8 mouse cellular contexts compared by ENCODE assay signal in genomic region chr15:103284066-103284465, GRCm38 (mm10). TPM values are rescaled to one million over a fixed set of nuclear protein-coding genes. Genes with fewer than 3 reads are reported as not detected.
DNase-seq lines count a peak whose midpoint lies in the region; ATAC-seq and TF ChIP-seq lines count a peak whose summit lies in the region.

No protein-coding gene starts in this region.

- H3K27me3 ChIP-seq in heart, postnatal 0 days (ENCODE audit: control insufficient read depth, insufficient read depth, low read length), result no peaks in the 10 kb centered on the region

- no peak for TF ChIP-seq EP300 in heart, postnatal 0 days (IDR thresholded peaks at IDR 0.05; ENCODE audit: low read depth)

- no peak overlapping the region for H3K9ac ChIP-seq in heart, postnatal 0 days (replicated peaks; ENCODE audit: low read depth, low read length)

- peak; percentile 43 for TF ChIP-seq CTCF in heart, postnatal 0 days (IDR thresholded peaks at IDR 0.05; ENCODE audit: low read depth)
- peak; percentile 56 for TF ChIP-seq CTCF in cortical plate, adult 2 months (IDR thresholded peaks at IDR 0.05; ENCODE audit: extremely low read depth, insufficient read depth, low read length)

- intact Hi-C loops in heart, postnatal 25 days (cut with DNase I), result loop anchor here (2.0 kb wide), 1 partner anchor 23 kb away; no protein-coding TSS in a partner anchor

- no peak overlapping the region for H3K4me3 ChIP-seq in heart, postnatal 0 days (ENCODE audit: low read depth, low read length)
- H3K4me3 ChIP-seq in cortical plate, adult 2 months (ENCODE audit: insufficient read depth, low read length), result no peak overlapping the region

- H3K27ac ChIP-seq in heart, postnatal 0 days (ENCODE audit: low read depth), result no peak overlapping the region
- H3K27ac ChIP-seq in cortical plate, adult 2 months (ENCODE audit: insufficient read depth, low read length), result no peak overlapping the region

- peaks cover 18% of the 10 kb centered on the region for H3K4me1 ChIP-seq in heart, postnatal 0 days (ENCODE audit: control insufficient read depth, insufficient read depth)
- H3K4me1 ChIP-seq in cortical plate, adult 2 months (ENCODE audit: control insufficient read depth, insufficient read depth, low read length), result peaks cover 1% of the 10 kb centered on the region; the same call in 1 of the 2 replicates

- no peaks in the 10 kb centered on the region for H3K9me3 ChIP-seq in heart, postnatal 0 days (replicated peaks; ENCODE audit: control insufficient read depth, low read length)

- no peak for TF ChIP-seq POLR2A in cortical plate, adult 2 months (IDR thresholded peaks at IDR 0.05; ENCODE audit: extremely low read depth, insufficient read depth, low read length)

- ATAC-seq in heart, postnatal 0 days (ENCODE audit: insufficient read depth, low read depth), result no peak
- ATAC-seq in inflammation-experienced regulatory T-cells, adult 6 months, result no peak

- H3K4me2 ChIP-seq in heart, postnatal 0 days (ENCODE audit: low read depth, low read length), result no peak overlapping the region

- DNase-seq in heart, postnatal 0 days (ENCODE audit: low spot score), result no peak
- DNase-seq in heart, postnatal 25 days (ENCODE audit: low spot score), result no peak
- peak; percentile 38 for DNase-seq in urinary bladder, postnatal 25 days (ENCODE audit: low spot score)
- DNase-seq in urinary bladder, postnatal 36 days (ENCODE audit: low spot score in 2 of 2), result no peak
- DNase-seq in lung, postnatal 14 days, result peak; percentile 72
- DNase-seq in c-Kit-positive CD71-positive TER-119-positive erythroid progenitor cells, embryonic 14.5 days (ENCODE audit: low spot score), result no peak

- WGBS in heart, postnatal 0 days, result 76% methylated on average over 3 of the region's 3 CpGs

- 0 out of 2 replicates have a peak, but pooled peaks cover 3% of the 10 kb centered on the region for H3K36me3 ChIP-seq in heart, postnatal 0 days (replicated peaks; ENCODE audit: control insufficient read depth, insufficient read depth, low read length)

RNA-seq across cellular contexts. Expression of gene Copz1, which starts 11.6 kb away (rescaled TPM):
- 109 and 117 TPM in 2 replicates for total RNA-seq in heart, postnatal 0 days (2014; rRNA removed; ENCODE audit: low replicate concordance)
- 124 TPM in 2 replicates for polyA plus RNA-seq in heart, postnatal 0 days (2015; fragmentation: Nextera tagmentation; extraction: Ambion mirVana)
- 10 to 100 TPM; 51.8 to 53.4 TPM for total RNA-seq in heart, postnatal 25 days (2021)
- polyA plus RNA-seq in cortical plate, adult 2 months (2012; rRNA removed), result 140 and 148 TPM in 2 replicates
- 100 to 1,000 TPM; 216 to 248 (median 223) TPM for polyA plus RNA-seq in inflammation-experienced regulatory T-cells, adult 6 months (2017; shearing (Covaris generic))

RNA-seq across cellular contexts. Expression of gene Nfe2, which starts 25.9 kb away (rescaled TPM):
- 1.9 and 2.5 TPM in 2 replicates for total RNA-seq in heart, postnatal 0 days (2014; rRNA removed; ENCODE audit: low replicate concordance)
- polyA plus RNA-seq in heart, postnatal 0 days (2015; fragmentation: Nextera tagmentation; extraction: Ambion mirVana), result 0.93 and 1.2 TPM in 2 replicates
- total RNA-seq in heart, postnatal 25 days (2021), result under 1 TPM; 0.42 to 0.64 TPM
- polyA plus RNA-seq in cortical plate, adult 2 months (2012; rRNA removed), result 0.11 and 0.21 TPM in 2 replicates
- polyA plus RNA-seq in inflammation-experienced regulatory T-cells, adult 6 months (2017; shearing (Covaris generic)), result 1 to 10 TPM in 2 of 3 experiments, under 1 TPM in 1; 0.96 to 1.3 (median 1.1) TPM

RNA-seq across cellular contexts. Expression of gene Gpr84, which starts 26.3 kb away (rescaled TPM):
- total RNA-seq in heart, postnatal 0 days (2014; rRNA removed; ENCODE audit: low replicate concordance), result not detected in 2 replicates
- polyA plus RNA-seq in heart, postnatal 0 days (2015; fragmentation: Nextera tagmentation; extraction: Ambion mirVana), result 0.10 TPM in 1 of 2 replicates, not detected in the other
- not detected for total RNA-seq in heart, postnatal 25 days (2021)
- 0.98 and 1.2 TPM in 2 replicates for polyA plus RNA-seq in cortical plate, adult 2 months (2012; rRNA removed)
- not detected for polyA plus RNA-seq in inflammation-experienced regulatory T-cells, adult 6 months (2017; shearing (Covaris generic))

RNA-seq across cellular contexts. Expression of gene Hnrnpa1, which starts 43.8 kb away (rescaled TPM):
- 37.0 and 88.5 TPM in 2 replicates for total RNA-seq in heart, postnatal 0 days (2014; rRNA removed; ENCODE audit: low replicate concordance)
- 260 and 284 TPM in 2 replicates for polyA plus RNA-seq in heart, postnatal 0 days (2015; fragmentation: Nextera tagmentation; extraction: Ambion mirVana)
- total RNA-seq in heart, postnatal 25 days (2021), result 100 to 1,000 TPM; 133 to 153 TPM
- 276 and 310 TPM in 2 replicates for polyA plus RNA-seq in cortical plate, adult 2 months (2012; rRNA removed)
- 100 to 1,000 TPM; 360 to 441 (median 366) TPM for polyA plus RNA-seq in inflammation-experienced regulatory T-cells, adult 6 months (2017; shearing (Covaris generic))

RNA-seq across cellular contexts. Expression of gene Cbx5, which starts 44.5 kb away (rescaled TPM):
- total RNA-seq in heart, postnatal 0 days (2014; rRNA removed; ENCODE audit: low replicate concordance), result 54.1 and 81.6 TPM in 2 replicates
- polyA plus RNA-seq in heart, postnatal 0 days (2015; fragmentation: Nextera tagmentation; extraction: Ambion mirVana), result 41.5 and 42.1 TPM in 2 replicates
- total RNA-seq in heart, postnatal 25 days (2021), result 10 to 100 TPM; 55.9 to 63.9 TPM
- 72.1 and 74.4 TPM in 2 replicates for polyA plus RNA-seq in cortical plate, adult 2 months (2012; rRNA removed)
- 10 to 100 TPM; 21.7 to 48.8 (median 23.8) TPM for polyA plus RNA-seq in inflammation-experienced regulatory T-cells, adult 6 months (2017; shearing (Covaris generic))

Comparison
In these comparisons a context has a peak if more than half of its experiments do, and no peak if none do; other contexts are left out.
1. DNase-seq: peak in urinary bladder, postnatal 25 days (single experiment) and lung, postnatal 14 days (single experiment); none in heart, postnatal 0 days (single experiment), heart, postnatal 25 days (single experiment), urinary bladder, postnatal 36 days (0 of 2) and c-Kit-positive CD71-positive TER-119-positive erythroid progenitor cells, embryonic 14.5 days (single experiment).